Mouse (Mus musculus): ENCODE measurements around the gene Polm. TPM values are rescaled to one million over a fixed set of nuclear protein-coding genes. Genes with fewer than 3 reads are reported as not detected.

Gene Polm
- polyA plus RNA-seq, 1 experiment from 2014 or later = 6.2 TPM

GRCm38 (mm10) chr11:5850452-5850851, 12.6 kb upstream of the Polm start:
- H3K4me1 ChIP-seq (ENCODE audit: control insufficient read depth, insufficient read depth, low read length) = no peaks in the 10 kb centered on the region
- DNase-seq (ENCODE audit: low spot score) = no peak
- no peak overlapping the region for H3K4me2 ChIP-seq (ENCODE audit: low read depth)
- H3K27ac ChIP-seq (ENCODE audit: low read depth, low read length) = no peak overlapping the region
- ATAC-seq (ENCODE audit: insufficient read depth, low FRiP score, low TSS enrichment) = no peak
- H3K36me3 ChIP-seq (ENCODE audit: control insufficient read depth, insufficient read depth, low read length) = no peaks in the 10 kb centered on the region
- no peak overlapping the region for H3K4me3 ChIP-seq (ENCODE audit: low read depth, low read length)
- H3K9ac ChIP-seq (ENCODE audit: low read length) = no peak overlapping the region
- H3K9me3 ChIP-seq (ENCODE audit: control insufficient read depth, low read length) = no peaks in the 10 kb centered on the region
- H3K27me3 ChIP-seq (ENCODE audit: control insufficient read depth, insufficient read depth, low read length) = no peaks in the 10 kb centered on the region
- 58% methylated on average over 5 of the region's 5 CpGs for WGBS

- WGBS = 69% methylated on average over 2 of the region's 2 CpGs
Measured at GRCm38 (mm10) chr11:5849316-5849715, 11.5 kb upstream of the Polm start.

GRCm38 (mm10) chr11:5848741-5849140, 10.9 kb upstream of the Polm start:
- 68% methylated on average over 6 of the region's 6 CpGs for WGBS
- no peak for DNase-seq (ENCODE audit: low spot score)

More at GRCm38 (mm10) chr11:5849316-5849715, 11.5 kb upstream of the Polm start:
- Histone ChIP-seq H3K27ac (ENCODE audit: low read depth, low read length) (no peak overlapping the region), H3K36me3 (ENCODE audit: control insufficient read depth, insufficient read depth, low read length) (no peaks in the 10 kb centered on the region), H3K4me2 (ENCODE audit: low read depth) (no peak overlapping the region), H3K4me3 (ENCODE audit: low read depth, low read length) (no peak overlapping the region), H3K4me1 (ENCODE audit: control insufficient read depth, insufficient read depth, low read length) (no peaks in the 10 kb centered on the region), H3K9ac (ENCODE audit: low read length) (no peak overlapping the region), H3K27me3 (ENCODE audit: control insufficient read depth, insufficient read depth, low read length) (no peaks in the 10 kb centered on the region), H3K9me3 (ENCODE audit: control insufficient read depth, low read length) (no peaks in the 10 kb centered on the region)
- no peak for ATAC-seq (ENCODE audit: insufficient read depth, low FRiP score, low TSS enrichment)
- no peak for DNase-seq (ENCODE audit: low spot score)

GRCm38 (mm10) chr11:5846639-5847345, 9.0 kb upstream of the Polm start:
- Histone ChIP-seq H3K4me1 (ENCODE audit: control insufficient read depth, insufficient read depth, low read length) (no peaks in the 10 kb centered on the region), H3K9me3 (ENCODE audit: control insufficient read depth, low read length) (no peaks in the 10 kb centered on the region), H3K36me3 (ENCODE audit: control insufficient read depth, insufficient read depth, low read length) (no peaks in the 10 kb centered on the region), H3K27me3 (ENCODE audit: control insufficient read depth, insufficient read depth, low read length) (no peaks in the 10 kb centered on the region), H3K4me3 (ENCODE audit: low read depth, low read length) (no peak overlapping the region), H3K27ac (ENCODE audit: low read depth, low read length) (no peak overlapping the region), H3K9ac (ENCODE audit: low read length) (no peak overlapping the region), H3K4me2 (ENCODE audit: low read depth) (no peak overlapping the region)
- ATAC-seq (ENCODE audit: insufficient read depth, low FRiP score, low TSS enrichment) = no peak
- no peak for DNase-seq (ENCODE audit: low spot score)
- 80% methylated on average over 7 of the region's 7 CpGs for WGBS

More at GRCm38 (mm10) chr11:5848741-5849140, 10.9 kb upstream of the Polm start:
- no peak overlapping the region for H3K4me3 ChIP-seq (ENCODE audit: low read depth, low read length)
- H3K9ac ChIP-seq (ENCODE audit: low read length) = no peak overlapping the region
- ATAC-seq (ENCODE audit: insufficient read depth, low FRiP score, low TSS enrichment) = no peak
- H3K27ac ChIP-seq (ENCODE audit: low read depth, low read length) = no peak overlapping the region
- H3K4me1 ChIP-seq (ENCODE audit: control insufficient read depth, insufficient read depth, low read length) = no peaks in the 10 kb centered on the region
- no peaks in the 10 kb centered on the region for H3K36me3 ChIP-seq (ENCODE audit: control insufficient read depth, insufficient read depth, low read length)
- no peaks in the 10 kb centered on the region for H3K9me3 ChIP-seq (ENCODE audit: control insufficient read depth, low read length)
- no peak overlapping the region for H3K4me2 ChIP-seq (ENCODE audit: low read depth)
- no peaks in the 10 kb centered on the region for H3K27me3 ChIP-seq (ENCODE audit: control insufficient read depth, insufficient read depth, low read length)

GRCm38 (mm10) chr11:5843131-5843530, 5.3 kb upstream of the Polm start:
- Histone ChIP-seq H3K27me3 (ENCODE audit: control insufficient read depth, insufficient read depth, low read length) (no peaks in the 10 kb centered on the region), H3K9ac (ENCODE audit: low read length) (no peak overlapping the region), H3K36me3 (ENCODE audit: control insufficient read depth, insufficient read depth, low read length) (no peaks in the 10 kb centered on the region), H3K4me2 (ENCODE audit: low read depth) (no peak overlapping the region), H3K4me3 (ENCODE audit: low read depth, low read length) (no peak overlapping the region), H3K9me3 (ENCODE audit: control insufficient read depth, low read length) (no peaks in the 10 kb centered on the region), H3K4me1 (ENCODE audit: control insufficient read depth, insufficient read depth, low read length) (no peaks in the 10 kb centered on the region), H3K27ac (ENCODE audit: low read depth, low read length) (no peak overlapping the region)
- ATAC-seq (ENCODE audit: insufficient read depth, low FRiP score, low TSS enrichment) = no peak
- 85% methylated on average over 3 of the region's 3 CpGs for whole genome bisulfite sequencing
- no peak for DNase-seq (ENCODE audit: low spot score)

- no peak overlapping the region for H3K9ac ChIP-seq (ENCODE audit: low read length)
- H3K4me2 ChIP-seq (ENCODE audit: low read depth) = no peak overlapping the region
- H3K9me3 ChIP-seq (ENCODE audit: control insufficient read depth, low read length) = no peaks in the 10 kb centered on the region
- H3K4me1 ChIP-seq (ENCODE audit: control insufficient read depth, insufficient read depth, low read length) = no peaks in the 10 kb centered on the region
- no peak overlapping the region for H3K27ac ChIP-seq (ENCODE audit: low read depth, low read length)
- DNase-seq (ENCODE audit: low spot score) (no peak), ATAC-seq (ENCODE audit: insufficient read depth, low FRiP score, low TSS enrichment) (no peak)
- H3K4me3 ChIP-seq (ENCODE audit: low read depth, low read length) = no peak overlapping the region
- H3K27me3 ChIP-seq (ENCODE audit: control insufficient read depth, insufficient read depth, low read length) = no peaks in the 10 kb centered on the region
- H3K36me3 ChIP-seq (ENCODE audit: control insufficient read depth, insufficient read depth, low read length) = no peaks in the 10 kb centered on the region
- WGBS = 89% methylated on average over 2 of the region's 2 CpGs
Measured at GRCm38 (mm10) chr11:5841751-5842150, 3.9 kb upstream of the Polm start.

GRCm38 (mm10) chr11:5840346-5840745, 2.5 kb upstream of the Polm start:
- no peaks in the 10 kb centered on the region for H3K36me3 ChIP-seq (ENCODE audit: control insufficient read depth, insufficient read depth, low read length)
- no peak overlapping the region for H3K4me3 ChIP-seq (ENCODE audit: low read depth, low read length)
- H3K4me1 ChIP-seq (ENCODE audit: control insufficient read depth, insufficient read depth, low read length) = no peaks in the 10 kb centered on the region
- H3K9ac ChIP-seq (ENCODE audit: low read length) = no peak overlapping the region
- ATAC-seq (ENCODE audit: insufficient read depth, low FRiP score, low TSS enrichment) = no peak
- 79% methylated on average over 7 of the region's 7 CpGs for WGBS
- no peak overlapping the region for H3K27ac ChIP-seq (ENCODE audit: low read depth, low read length)
- H3K27me3 ChIP-seq (ENCODE audit: control insufficient read depth, insufficient read depth, low read length) = no peaks in the 10 kb centered on the region
- DNase-seq (ENCODE audit: low spot score) = no peak
- H3K9me3 ChIP-seq (ENCODE audit: control insufficient read depth, low read length) = no peaks in the 10 kb centered on the region
- H3K4me2 ChIP-seq (ENCODE audit: low read depth) = no peak overlapping the region

GRCm38 (mm10) chr11:5836126-5836525, 1.7 kb downstream of the Polm start:
- peak; percentile 24 for DNase-seq (ENCODE audit: low spot score)
- no peaks in the 10 kb centered on the region for H3K27me3 ChIP-seq (ENCODE audit: control insufficient read depth, insufficient read depth, low read length)
- WGBS = 65% methylated on average over 1 of the region's 1 CpGs

GRCm38 (mm10) chr11:5835057-5835456, 2.8 kb downstream of the Polm start:
- Histone ChIP-seq H3K4me2 (ENCODE audit: low read depth) (no peak overlapping the region), H3K27ac (ENCODE audit: low read depth, low read length) (no peak overlapping the region), H3K4me3 (ENCODE audit: low read depth, low read length) (no peak overlapping the region), H3K9me3 (ENCODE audit: control insufficient read depth, low read length) (no peaks in the 10 kb centered on the region), H3K4me1 (ENCODE audit: control insufficient read depth, insufficient read depth, low read length) (no peaks in the 10 kb centered on the region), H3K27me3 (ENCODE audit: control insufficient read depth, insufficient read depth, low read length) (no peaks in the 10 kb centered on the region), H3K9ac (ENCODE audit: low read length) (no peak overlapping the region), H3K36me3 (ENCODE audit: control insufficient read depth, insufficient read depth, low read length) (no peaks in the 10 kb centered on the region; the same call in 1 of the 2 replicates)
- 90% methylated on average over 7 of the region's 7 CpGs for WGBS
- ATAC-seq (ENCODE audit: insufficient read depth, low FRiP score, low TSS enrichment) (no peak), DNase-seq (ENCODE audit: low spot score) (no peak)

More at GRCm38 (mm10) chr11:5836126-5836525, 1.7 kb downstream of the Polm start:
- Histone ChIP-seq H3K4me2 (ENCODE audit: low read depth) (no peak overlapping the region), H3K9me3 (ENCODE audit: control insufficient read depth, low read length) (no peaks in the 10 kb centered on the region), H3K9ac (ENCODE audit: low read length) (no peak overlapping the region), H3K4me3 (ENCODE audit: low read depth, low read length) (no peak overlapping the region), H3K4me1 (ENCODE audit: control insufficient read depth, insufficient read depth, low read length) (no peaks in the 10 kb centered on the region), H3K27ac (ENCODE audit: low read depth, low read length) (no peak overlapping the region), H3K36me3 (ENCODE audit: control insufficient read depth, insufficient read depth, low read length) (no peaks in the 10 kb centered on the region; the same call in 1 of the 2 replicates)
- no peak for ATAC-seq (ENCODE audit: insufficient read depth, low FRiP score, low TSS enrichment)
